In genomic region chr3:18705165-18705564, GRCm38 (mm10) we compare ENCODE assay signal across 13 mouse cellular contexts.
"Had no signal": no experiment of that assay in that cellular context is flagged by ENCODE, and none has a peak within 500 bp of the region (broad histone marks: within the 10 kb centered on the region; RNA-seq: fewer than 3 reads in every experiment).

No protein-coding gene starts in this region.

- DNase-seq: kidney, postnatal 25 days; layer of hippocampus, adult 9-11 months; liver, embryonic 13.5 days; lung, adult 2 months; retina, postnatal 1 day; thymus, adult 18-20 months; thymus, postnatal 36 days had no signal

- H3K9me3 ChIP-seq: liver, embryonic 13.5 days; midbrain, embryonic 12.5 days; midbrain, embryonic 15.5 days; neural tube, embryonic 13.5 days had no signal

- H3K4me2 ChIP-seq: liver, embryonic 13.5 days; midbrain, embryonic 12.5 days; midbrain, embryonic 15.5 days; neural tube, embryonic 13.5 days had no signal

- H3K27ac ChIP-seq: kidney, postnatal 0 days; liver, embryonic 13.5 days; macrophage; midbrain, embryonic 12.5 days; midbrain, embryonic 15.5 days; neural tube, embryonic 13.5 days had no signal

- H3K4me3 ChIP-seq: layer of hippocampus, adult 2 months; liver, embryonic 13.5 days; midbrain, embryonic 12.5 days; midbrain, embryonic 15.5 days; neural tube, embryonic 13.5 days had no signal

- H3K9ac ChIP-seq: liver, embryonic 13.5 days; midbrain, embryonic 12.5 days; midbrain, embryonic 15.5 days; neural tube, embryonic 13.5 days had no signal

- H3K36me3 ChIP-seq: liver, embryonic 13.5 days; midbrain, embryonic 12.5 days; midbrain, embryonic 15.5 days; neural tube, embryonic 13.5 days had no signal

- H3K27me3 ChIP-seq: liver, embryonic 13.5 days; midbrain, embryonic 12.5 days; midbrain, embryonic 15.5 days; neural tube, embryonic 13.5 days had no signal

- H3K4me1 ChIP-seq: liver, embryonic 13.5 days; midbrain, embryonic 12.5 days; midbrain, embryonic 15.5 days; neural tube, embryonic 13.5 days had no signal

- ATAC-seq: midbrain, embryonic 15.5 days had no signal
